Mouse (Mus musculus): Measurements from ENCODE around the gene Ipo5. TPM values are rescaled to one million over a fixed set of nuclear protein-coding genes. Genes with fewer than 3 reads are reported as not detected.

Gene Ipo5
- polyA plus RNA-seq, 1 experiment = 89.4 TPM

DNA sequence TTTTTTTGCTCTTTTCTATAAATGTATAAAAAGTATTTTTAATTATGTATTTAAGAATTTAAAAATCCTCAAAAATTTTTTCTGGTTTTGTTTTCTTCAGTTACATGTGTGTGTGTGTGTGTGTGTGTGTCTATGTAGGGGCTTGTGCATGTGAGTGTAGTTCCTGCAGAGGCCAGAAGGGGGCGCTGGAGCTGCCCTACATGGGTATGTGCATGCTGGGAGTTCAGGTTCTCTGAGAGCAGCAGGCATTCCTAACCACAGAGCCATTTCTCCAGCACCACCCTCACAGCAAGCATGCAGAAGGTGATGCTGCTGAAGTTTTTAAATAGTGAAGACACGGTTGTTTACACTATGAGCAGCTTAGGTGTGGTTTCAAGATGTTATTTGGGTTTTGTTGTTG lies 41.4 kb downstream of the Ipo5 start:
- Histone ChIP-seq H3K79me2 (ENCODE audit: control insufficient read depth, insufficient read depth) (no peaks in the 10 kb centered on the region), H3ac (ENCODE audit: control insufficient read depth, insufficient read length, low read depth) (no peak overlapping the region), H3K4me3 (ENCODE audit: insufficient read depth, poor library complexity, severe bottlenecking) (no peak overlapping the region), H3K27me3 (ENCODE audit: control insufficient read depth, insufficient read depth, insufficient read length) (no peaks in the 10 kb centered on the region), H3K79me3 (ENCODE audit: low read depth) (no peaks in the 10 kb centered on the region), H3K36me3 (ENCODE audit: control insufficient read depth, insufficient read depth) (peaks cover 19% of the 10 kb centered on the region)
- TF ChIP-seq USF1 (IDR thresholded peaks at IDR 0.05; ENCODE audit: low read depth) = no peak
- no peak for TF ChIP-seq CEBPB (IDR thresholded peaks at IDR 0.05; ENCODE audit: low read depth)
- TF ChIP-seq MAX (IDR thresholded peaks at IDR 0.05) = no peak
- no peak for TF ChIP-seq CTCF (IDR thresholded peaks at IDR 0.05; ENCODE audit: control insufficient read depth, insufficient read depth, insufficient read length)
- TF ChIP-seq MYOD1 (IDR thresholded peaks at IDR 0.05; ENCODE audit: control insufficient read depth, insufficient read length, low read depth) = no peak
- TF ChIP-seq FOSL1 (IDR thresholded peaks at IDR 0.05; ENCODE audit: insufficient read depth, low read length, poor library complexity, severe bottlenecking) = no peak
- no peak for TF ChIP-seq MYOG (IDR thresholded peaks at IDR 0.05; ENCODE audit: control insufficient read depth, extremely low read depth, insufficient read length)

DNA sequence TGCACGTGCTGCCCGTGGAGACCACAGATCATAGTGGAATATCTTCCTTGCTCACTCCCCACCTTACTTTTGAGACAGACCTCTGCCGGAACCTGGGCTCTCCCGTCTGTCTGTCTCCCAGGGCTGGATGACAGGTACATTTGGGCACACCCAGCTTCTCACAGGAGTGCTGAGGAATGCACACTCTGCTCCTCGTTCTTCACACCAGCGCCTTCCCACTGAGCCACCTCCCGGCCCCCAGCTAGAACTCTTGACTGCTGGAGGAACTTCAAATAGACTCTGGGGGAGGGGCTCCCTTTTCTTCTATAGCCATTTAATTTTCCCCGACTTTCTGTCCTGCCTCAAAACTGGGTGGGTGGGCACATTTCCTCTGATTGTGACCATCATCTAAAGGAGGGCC lies 49.5 kb downstream of the Ipo5 start:
- Histone ChIP-seq H3K36me3 (ENCODE audit: control insufficient read depth, insufficient read depth) (no peaks in the 10 kb centered on the region), H3K4me3 (ENCODE audit: insufficient read depth, poor library complexity, severe bottlenecking) (no peak overlapping the region), H3K27me3 (ENCODE audit: control insufficient read depth, insufficient read depth, insufficient read length) (no peaks in the 10 kb centered on the region), H3K79me2 (ENCODE audit: control insufficient read depth, insufficient read depth) (no peaks in the 10 kb centered on the region), H3K79me3 (ENCODE audit: low read depth) (no peaks in the 10 kb centered on the region), H3ac (ENCODE audit: control insufficient read depth, insufficient read length, low read depth) (no peak overlapping the region)
- TF ChIP-seq MYOG (IDR thresholded peaks at IDR 0.05; ENCODE audit: control insufficient read depth, extremely low read depth, insufficient read length) = no peak
- no peak for TF ChIP-seq CTCF (IDR thresholded peaks at IDR 0.05; ENCODE audit: control insufficient read depth, insufficient read depth, insufficient read length)

GRCm38 (mm10) chr14:120960991-120961390 lies 50.0 kb downstream of the Ipo5 start:
- no peaks in the 10 kb centered on the region for H3K79me3 ChIP-seq (ENCODE audit: low read depth)
- H3K36me3 ChIP-seq (ENCODE audit: control insufficient read depth, insufficient read depth) = no peaks in the 10 kb centered on the region
- H3K79me2 ChIP-seq (ENCODE audit: control insufficient read depth, insufficient read depth) = no peaks in the 10 kb centered on the region
- no peaks in the 10 kb centered on the region for H3K27me3 ChIP-seq (ENCODE audit: control insufficient read depth, insufficient read depth, insufficient read length)
- H3ac ChIP-seq (ENCODE audit: control insufficient read depth, insufficient read length, low read depth) = no peak overlapping the region
- TF ChIP-seq CTCF (IDR thresholded peaks at IDR 0.05; ENCODE audit: control insufficient read depth, insufficient read depth, insufficient read length) = no peak
- no peak for TF ChIP-seq MAX (IDR thresholded peaks at IDR 0.05)
- TF ChIP-seq USF1 (IDR thresholded peaks at IDR 0.05; ENCODE audit: low read depth) = no peak
- no peak for TF ChIP-seq MYOD1 (IDR thresholded peaks at IDR 0.05; ENCODE audit: control insufficient read depth, insufficient read length, low read depth)
- TF ChIP-seq CEBPB (IDR thresholded peaks at IDR 0.05; ENCODE audit: low read depth) = no peak
- TF ChIP-seq MYOG (IDR thresholded peaks at IDR 0.05; ENCODE audit: control insufficient read depth, extremely low read depth, insufficient read length) = no peak
- no peak for TF ChIP-seq FOSL1 (IDR thresholded peaks at IDR 0.05; ENCODE audit: insufficient read depth, low read length, poor library complexity, severe bottlenecking)
- H3K4me3 ChIP-seq (ENCODE audit: insufficient read depth, poor library complexity, severe bottlenecking) = no peak overlapping the region

DNA sequence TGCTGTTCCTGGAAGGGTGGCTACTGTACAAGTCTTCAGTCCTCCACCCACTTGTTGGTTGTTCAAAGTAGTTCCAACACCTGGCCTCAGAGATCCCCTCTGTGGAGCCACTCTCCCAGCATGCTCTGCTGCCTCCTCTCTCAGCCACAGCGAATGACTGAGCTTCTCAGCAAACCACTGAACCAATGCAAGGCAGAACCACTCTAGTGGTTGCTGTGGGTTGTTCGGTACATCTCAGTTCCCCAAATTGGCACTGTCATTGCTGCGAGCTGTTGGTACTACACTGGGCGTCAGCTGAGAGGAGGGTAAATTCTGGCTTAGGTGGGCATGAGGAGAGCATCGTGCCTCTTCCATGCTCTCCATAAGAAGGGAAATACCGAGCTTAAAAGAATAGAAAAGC lies 56.0 kb downstream of the Ipo5 start:
- peaks cover 5% of the 10 kb centered on the region for H3K27me3 ChIP-seq (ENCODE audit: control insufficient read depth, insufficient read depth, insufficient read length)
- H3K4me3 ChIP-seq (ENCODE audit: insufficient read depth, poor library complexity, severe bottlenecking) = no peak overlapping the region
- no peaks in the 10 kb centered on the region for H3K36me3 ChIP-seq (ENCODE audit: control insufficient read depth, insufficient read depth)
- no peaks in the 10 kb centered on the region for H3K79me2 ChIP-seq (ENCODE audit: control insufficient read depth, insufficient read depth)
- TF ChIP-seq MYOG (IDR thresholded peaks at IDR 0.05; ENCODE audit: control insufficient read depth, extremely low read depth, insufficient read length) (no peak), MAX (IDR thresholded peaks at IDR 0.05) (no peak), CTCF (IDR thresholded peaks at IDR 0.05; ENCODE audit: control insufficient read depth, insufficient read depth, insufficient read length) (no peak), CEBPB (IDR thresholded peaks at IDR 0.05; ENCODE audit: low read depth) (no peak), FOSL1 (IDR thresholded peaks at IDR 0.05; ENCODE audit: insufficient read depth, low read length, poor library complexity, severe bottlenecking) (no peak), MYOD1 (IDR thresholded peaks at IDR 0.05; ENCODE audit: control insufficient read depth, insufficient read length, low read depth) (no peak), USF1 (IDR thresholded peaks at IDR 0.05; ENCODE audit: low read depth) (no peak)
- H3ac ChIP-seq (ENCODE audit: control insufficient read depth, insufficient read length, low read depth) = no peak overlapping the region
- no peaks in the 10 kb centered on the region for H3K79me3 ChIP-seq (ENCODE audit: low read depth)

- no peak for TF ChIP-seq CEBPB (IDR thresholded peaks at IDR 0.05; ENCODE audit: low read depth)
- no peak for TF ChIP-seq MYOG (IDR thresholded peaks at IDR 0.05; ENCODE audit: control insufficient read depth, extremely low read depth, insufficient read length)
- no peak for TF ChIP-seq MAX (IDR thresholded peaks at IDR 0.05)
- TF ChIP-seq MYOD1 (IDR thresholded peaks at IDR 0.05; ENCODE audit: control insufficient read depth, insufficient read length, low read depth) = no peak
- no peak for TF ChIP-seq USF1 (IDR thresholded peaks at IDR 0.05; ENCODE audit: low read depth)
- no peak for TF ChIP-seq FOSL1 (IDR thresholded peaks at IDR 0.05; ENCODE audit: insufficient read depth, low read length, poor library complexity, severe bottlenecking)
- TF ChIP-seq CTCF (IDR thresholded peaks at IDR 0.05; ENCODE audit: control insufficient read depth, insufficient read depth, insufficient read length) = no peak
Observed at GRCm38 (mm10) chr14:120968723-120969122, 57.7 kb downstream of the Ipo5 start.

DNA sequence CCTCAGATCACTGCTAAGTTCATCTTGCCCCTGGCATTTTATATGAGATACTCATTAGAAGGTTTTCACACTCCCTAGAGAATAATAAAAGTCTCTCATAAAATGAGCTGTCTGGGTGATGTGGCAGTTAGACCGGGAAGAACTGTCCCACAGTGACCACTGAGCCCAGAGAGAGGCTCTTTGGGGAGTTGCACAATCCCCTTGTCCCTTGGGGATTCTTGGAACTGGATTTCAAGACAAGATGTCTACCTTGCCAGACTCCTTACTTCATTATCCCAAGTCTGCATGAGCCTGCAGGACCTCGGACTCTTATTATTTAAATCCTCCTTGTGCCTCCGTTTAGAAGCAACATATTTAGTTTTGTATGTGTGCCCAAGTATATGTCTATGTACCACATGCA lies 58.6 kb downstream of the Ipo5 start:
- Histone ChIP-seq H3K79me3 (ENCODE audit: low read depth) (no peaks in the 10 kb centered on the region), H3K4me3 (ENCODE audit: insufficient read depth, poor library complexity, severe bottlenecking) (no peak overlapping the region), H3ac (ENCODE audit: control insufficient read depth, insufficient read length, low read depth) (no peak overlapping the region), H3K36me3 (ENCODE audit: control insufficient read depth, insufficient read depth) (no peaks in the 10 kb centered on the region), H3K27me3 (ENCODE audit: control insufficient read depth, insufficient read depth, insufficient read length) (peaks cover 5% of the 10 kb centered on the region), H3K79me2 (ENCODE audit: control insufficient read depth, insufficient read depth) (no peaks in the 10 kb centered on the region)
- TF ChIP-seq CTCF (IDR thresholded peaks at IDR 0.05; ENCODE audit: control insufficient read depth, insufficient read depth, insufficient read length) = no peak
- TF ChIP-seq CEBPB (IDR thresholded peaks at IDR 0.05; ENCODE audit: low read depth) = peak; percentile 98

More at GRCm38 (mm10) chr14:120968723-120969122, 57.7 kb downstream of the Ipo5 start:
- Histone ChIP-seq H3K36me3 (ENCODE audit: control insufficient read depth, insufficient read depth) (no peaks in the 10 kb centered on the region), H3ac (ENCODE audit: control insufficient read depth, insufficient read length, low read depth) (no peak overlapping the region), H3K27me3 (ENCODE audit: control insufficient read depth, insufficient read depth, insufficient read length) (peaks cover 5% of the 10 kb centered on the region), H3K4me3 (ENCODE audit: insufficient read depth, poor library complexity, severe bottlenecking) (no peak overlapping the region), H3K79me3 (ENCODE audit: low read depth) (no peaks in the 10 kb centered on the region), H3K79me2 (ENCODE audit: control insufficient read depth, insufficient read depth) (no peaks in the 10 kb centered on the region)
